Mouse (Mus musculus) CH12.LX (cell line): ENCODE data around the gene Plekhj1.

Experiments
- CTCF ChIP-seq, 2 experiments: IDR thresholded peaks in 1 of 2; conservative IDR thresholded peaks in 1 of 2; 2 replicates each; pipeline ENCODE4 v1.5.1; 2011 to 2012; ENCODE audit warnings: low read depth in 2 of 2, low read length in 2 of 2, improper control_type of control experiment in 1 of 2, inconsistent platforms in 1 of 2, mild to moderate bottlenecking in 1 of 2, moderate library complexity in 1 of 2
- E2F4 ChIP-seq: IDR thresholded peaks from 2 replicates; pipeline ENCODE4 v1.6.1; 2011; ENCODE audit warnings: low read depth, low read length, improper control_type of control experiment; ENCODE audit not compliant: insufficient replicate concordance
- HCFC1 ChIP-seq: IDR thresholded peaks from 2 replicates; pipeline ENCODE4 v1.6.1; 2012; ENCODE audit warnings: low read depth, mild to moderate bottlenecking, inconsistent platforms, low read length, improper control_type of control experiment
- IRF4 ChIP-seq: IDR thresholded peaks from 2 replicates; pipeline ENCODE4 v1.6.1; 2014; ENCODE audit warnings: low read depth, mild to moderate bottlenecking, inconsistent platforms, low read length, improper control_type of control experiment
- POLR2A ChIP-seq: IDR thresholded peaks from 2 replicates; pipeline ENCODE4 v1.6.1; 2011; ENCODE audit warnings: low read depth, mild to moderate bottlenecking, improper control_type of control experiment, low read length
- POLR2AphosphoS2 ChIP-seq: IDR thresholded peaks from 2 replicates; pipeline ENCODE4 v1.6.1; 2011; ENCODE audit warnings: low read depth, low read length, improper control_type of control experiment
- RAD21 ChIP-seq: IDR thresholded peaks from 2 replicates; pipeline ENCODE4 v1.6.1; 2011; ENCODE audit warnings: low read depth, mild to moderate bottlenecking, low read length, improper control_type of control experiment, moderate library complexity
- SMC3 ChIP-seq: IDR thresholded peaks from 2 replicates; pipeline ENCODE4 v1.6.1; 2011; ENCODE audit warnings: low read depth, low read length, improper control_type of control experiment
- ZMIZ1 ChIP-seq: IDR thresholded peaks from 2 replicates; pipeline ENCODE4 v1.6.1; 2012; ENCODE audit warnings: low read depth, mild to moderate bottlenecking, inconsistent platforms, low read length, improper control_type of control experiment

- TF ChIP-seq CTCF (conservative IDR thresholded peaks at IDR 0.05 in 1 of 2, IDR thresholded peaks at IDR 0.05 in 1 of 2; ENCODE audit: low read depth in 2 of 2, low read length in 2 of 2) (no peak), SMC3 (no peak), POLR2A (no peak), HCFC1 (no peak), POLR2AphosphoS2 (no peak), ZMIZ1 (no peak), IRF4 (no peak), E2F4 (no peak), RAD21 (no peak)
Observed at GRCm38 (mm10) chr10:80838346-80838912, 40.0 kb upstream of the Plekhj1 start.
